Mouse (Mus musculus): ENCODE results near the gene Cacng3.

- TF ChIP-seq CTCF (IDR thresholded peaks at IDR 0.05; ENCODE audit: control insufficient read depth, insufficient read depth, low read length) (no peak), POLR2A (IDR thresholded peaks at IDR 0.05; ENCODE audit: borderline replicate concordance, control insufficient read depth, low read depth, low read length) (no peak)
These were observed 56.1 kb downstream of the Cacng3 start for GRCm38 (mm10) chr7:122726376-122726775.
